Mouse (Mus musculus) liver, adult 2 months (tissue): Measurements from ENCODE around the gene Ptrh1.

ENCODE experiments used
- CTCF ChIP-seq: fragments of 200-500 bp; IDR thresholded peaks from 2 replicates; pipeline ENCODE4 v1.5.1; 2011; ENCODE audit warnings: low read depth, low read length, control low read depth
- POLR2A ChIP-seq: fragments of 200-500 bp; IDR thresholded peaks from 2 replicates; pipeline ENCODE4 v1.6.1; 2011; ENCODE audit warnings: low read length, control low read depth; ENCODE audit not compliant: insufficient read depth; ENCODE audit errors: extremely low read depth

- no peak for TF ChIP-seq POLR2A
- no peak for TF ChIP-seq CTCF
These were observed 49.2 kb downstream of the Ptrh1 start for GRCm38 (mm10) chr2:32824778-32825177.
